8 mouse cellular contexts compared by ENCODE assay signal in the genomic region with DNA sequence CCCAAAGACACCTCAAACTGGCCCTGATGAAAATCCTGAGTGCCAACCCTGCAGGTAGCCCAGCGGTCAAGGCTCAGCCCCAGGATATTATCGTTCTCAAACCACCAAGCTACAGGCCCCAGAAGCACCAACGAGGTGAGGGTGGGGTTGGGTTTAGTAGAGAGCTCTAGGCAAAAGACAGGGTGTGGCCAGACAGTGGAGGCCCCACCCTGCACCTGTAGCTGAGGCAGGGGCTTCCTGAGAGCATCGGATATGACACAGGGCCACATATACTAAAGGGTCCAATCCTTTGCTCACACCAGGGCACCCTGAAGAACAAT. TPM values are rescaled to one million over a fixed set of nuclear protein-coding genes. Genes with fewer than 3 reads are reported as not detected.
A peak's percentile ranks its signal among the peaks of the same experiment; 100 is the strongest.
DNase-seq lines count a peak whose midpoint lies in the region; ATAC-seq and TF ChIP-seq lines count a peak whose summit lies in the region.

No protein-coding gene starts in this region.

- no peak for DNase-seq in heart, adult 18-20 months
- no peak for DNase-seq in ES-E14 (ENCODE audit: low read depth, low spot score)
- DNase-seq in midbrain, embryonic 11.5 days (ENCODE audit: low spot score, missing footprints), result peak; percentile 81
- DNase-seq in left cerebral cortex, postnatal 36 days (ENCODE audit: low spot score in 2 of 2), result no peak
- DNase-seq in cerebellum, postnatal 4 days (ENCODE audit: low spot score in 2 of 2), result no peak
- no peak for DNase-seq in left cerebral cortex, postnatal 10 days (ENCODE audit: extremely low spot score in 1 of 2, low spot score in 2 of 2)

- peaks cover 36% of the 10 kb centered on the region for H3K36me3 ChIP-seq in heart, embryonic 12.5 days
- H3K36me3 ChIP-seq in ES-E14 (ENCODE audit: control insufficient read depth, insufficient read depth, low read length, poor library complexity, severe bottlenecking), result peaks cover 5% of the 10 kb centered on the region; the same call in 1 of the 2 replicates
- peaks cover 8% of the 10 kb centered on the region; the same call in 1 of the 2 replicates for H3K36me3 ChIP-seq in hindbrain, embryonic 13.5 days
- H3K36me3 ChIP-seq in midbrain, embryonic 11.5 days (ENCODE audit: control insufficient read depth, insufficient read depth, low read length), result no peaks in the 10 kb centered on the region; the same call in none of the 2 replicates

- no peaks in the 10 kb centered on the region for H3K27me3 ChIP-seq in heart, embryonic 12.5 days (replicated peaks)
- no peaks in the 10 kb centered on the region for H3K27me3 ChIP-seq in hindbrain, embryonic 13.5 days
- H3K27me3 ChIP-seq in midbrain, embryonic 11.5 days (ENCODE audit: control insufficient read depth, insufficient read depth, low read length), result no peaks in the 10 kb centered on the region

- in situ Hi-C loops in ES-E14 (cut with MboI; ENCODE audit: low sequenced_read_pairs in 2 of 2, unreplicated experiment in 2 of 2), result no loop called here

- ATAC-seq in heart, embryonic 12.5 days (ENCODE audit: insufficient number of reproducible peaks, low FRiP score), result no peak
- ATAC-seq in hindbrain, embryonic 13.5 days (ENCODE audit: low FRiP score), result no peak
- ATAC-seq in midbrain, embryonic 11.5 days (ENCODE audit: low FRiP score), result no peak

- peaks cover 87% of the 10 kb centered on the region for H3K4me1 ChIP-seq in heart, embryonic 12.5 days (replicated peaks)
- H3K4me1 ChIP-seq in ES-E14 (ENCODE audit: control insufficient read depth in 2 of 2, insufficient read depth in 2 of 2, low read length in 2 of 2, poor library complexity in 1 of 2), result peaks cover 14 to 60% of the 10 kb centered on the region in 2 experiments; a peak in 3 of 4 replicates
- peaks cover 100% of the 10 kb centered on the region for H3K4me1 ChIP-seq in hindbrain, embryonic 13.5 days (replicated peaks)
- H3K4me1 ChIP-seq in midbrain, embryonic 11.5 days (ENCODE audit: control insufficient read depth, insufficient read depth, low read length), result peaks cover 78% of the 10 kb centered on the region

- H3K27ac ChIP-seq in heart, embryonic 12.5 days (ENCODE audit: poor library complexity, severe bottlenecking), result peak overlapping the region; percentile 88
- H3K27ac ChIP-seq in ES-E14 (ENCODE audit: insufficient read depth, low read depth, low read length, poor library complexity, severe bottlenecking), result peak overlapping the region; percentile 69; the same call in 1 of the 2 replicates
- H3K27ac ChIP-seq in hindbrain, embryonic 13.5 days, result peak overlapping the region; percentile 97
- H3K27ac ChIP-seq in midbrain, embryonic 11.5 days (ENCODE audit: low read depth, low read length), result peak overlapping the region; percentile 100

- WGBS in heart, embryonic 12.5 days, result 44% methylated on average over 4 of the region's 4 CpGs
- 26% methylated on average over 4 of the region's 4 CpGs for WGBS in hindbrain, embryonic 13.5 days
- 27% methylated on average over 4 of the region's 4 CpGs for WGBS in midbrain, embryonic 11.5 days

- H3K4me2 ChIP-seq in heart, embryonic 12.5 days, result peak overlapping the region; percentile 47
- peak overlapping the region; percentile 95 for H3K4me2 ChIP-seq in hindbrain, embryonic 13.5 days
- H3K4me2 ChIP-seq in midbrain, embryonic 11.5 days, result peak overlapping the region; percentile 97

- no peak overlapping the region for H3K4me3 ChIP-seq in heart, embryonic 12.5 days
- peak overlapping the region; percentile 21 to 31; a peak in 3 of 4 replicates for H3K4me3 ChIP-seq in ES-E14 (ENCODE audit: insufficient read depth in 1 of 2, low read depth in 1 of 2, low read length in 2 of 2, poor library complexity in 1 of 2, severe bottlenecking in 1 of 2)
- H3K4me3 ChIP-seq in hindbrain, embryonic 13.5 days, result no peak overlapping the region
- peak overlapping the region; percentile 28; the same call in 1 of the 2 replicates for H3K4me3 ChIP-seq in midbrain, embryonic 11.5 days (ENCODE audit: low read depth, low read length)

- intact Hi-C loops in left cerebral cortex, postnatal 36 days (cut with DNase I), result no loop called here
- intact Hi-C loops in left cerebral cortex, postnatal 10 days (cut with DNase I), result no loop called here

- H3K9ac ChIP-seq in heart, embryonic 12.5 days, result peak overlapping the region; percentile 68
- H3K9ac ChIP-seq in ES-E14 (ENCODE audit: insufficient read depth, low read depth, low read length, poor library complexity, severe bottlenecking), result no peak overlapping the region
- H3K9ac ChIP-seq in hindbrain, embryonic 13.5 days, result peak overlapping the region; percentile 94
- H3K9ac ChIP-seq in midbrain, embryonic 11.5 days (ENCODE audit: low read length), result peak overlapping the region; percentile 85

- no peaks in the 10 kb centered on the region for H3K9me3 ChIP-seq in heart, embryonic 12.5 days (replicated peaks)
- no peaks in the 10 kb centered on the region for H3K9me3 ChIP-seq in ES-E14 (ENCODE audit: control insufficient read depth, insufficient read depth, low read depth, low read length)
- no peaks in the 10 kb centered on the region for H3K9me3 ChIP-seq in hindbrain, embryonic 13.5 days
- H3K9me3 ChIP-seq in midbrain, embryonic 11.5 days (ENCODE audit: control insufficient read depth, low read length), result no peaks in the 10 kb centered on the region

TF ChIP-seq in ES-E14, 5 proteins besides CTCF, POLR2A, EP300 and RAD21:
- no peak for TF ChIP-seq HCFC1 (IDR thresholded peaks at IDR 0.05; ENCODE audit: borderline replicate concordance, insufficient read depth, low read length)
- no peak for TF ChIP-seq MAFK (IDR thresholded peaks at IDR 0.05; ENCODE audit: insufficient read depth, low read depth, low read length)
- no peak for TF ChIP-seq ZC3H11A (IDR thresholded peaks at IDR 0.05; ENCODE audit: borderline replicate concordance, low read depth, low read length)
- TF ChIP-seq ZNF384 (IDR thresholded peaks at IDR 0.05; ENCODE audit: low read depth, low read length), result no peak

RNA-seq across cellular contexts. Expression of a gene that starts 5.8 kb away (rescaled TPM):
- 404 and 442 TPM in 2 replicates for polyA plus RNA-seq in heart, embryonic 12.5 days (2016; fragmentation: Nextera tagmentation; extraction: Ambion mirVana)
- 100 to 1,000 TPM; 241 to 253 TPM for total RNA-seq in heart, adult 18-20 months (2021)
- total RNA-seq in ES-E14 (2012; rRNA removed), result 178 and 232 TPM in 2 replicates
- 335 and 338 TPM in 2 replicates for polyA plus RNA-seq in hindbrain, embryonic 13.5 days (2015; fragmentation: Nextera tagmentation; extraction: Ambion mirVana)
- 578 and 581 TPM in 2 replicates for polyA plus RNA-seq in midbrain, embryonic 11.5 days (2014; fragmentation: Nextera tagmentation; extraction: Ambion mirVana)
- 100 to 1,000 TPM; 215 to 221 TPM for total RNA-seq in left cerebral cortex, postnatal 36 days (2021)
- total RNA-seq in left cerebral cortex, postnatal 10 days (2021), result 100 to 1,000 TPM; 229 to 244 TPM

RNA-seq across cellular contexts. Expression of a gene that starts 20.3 kb away (rescaled TPM):
- 10.7 and 11.2 TPM in 2 replicates for polyA plus RNA-seq in heart, embryonic 12.5 days (2016; fragmentation: Nextera tagmentation; extraction: Ambion mirVana)
- 10 to 100 TPM; 20.4 to 22.9 TPM for total RNA-seq in heart, adult 18-20 months (2021)
- 7.4 and 7.6 TPM in 2 replicates for total RNA-seq in ES-E14 (2012; rRNA removed)
- 3.4 and 4.2 TPM in 2 replicates for polyA plus RNA-seq in hindbrain, embryonic 13.5 days (2015; fragmentation: Nextera tagmentation; extraction: Ambion mirVana)
- 1.3 and 2.1 TPM in 2 replicates for polyA plus RNA-seq in midbrain, embryonic 11.5 days (2014; fragmentation: Nextera tagmentation; extraction: Ambion mirVana)
- 1 to 10 TPM; 2.6 to 3.1 TPM for total RNA-seq in left cerebral cortex, postnatal 36 days (2021)
- total RNA-seq in left cerebral cortex, postnatal 10 days (2021), result 1 to 10 TPM; 2.7 to 2.9 TPM

RNA-seq across cellular contexts. Expression of a gene that starts 40.0 kb away (rescaled TPM):
- polyA plus RNA-seq in heart, embryonic 12.5 days (2016; fragmentation: Nextera tagmentation; extraction: Ambion mirVana), result 2.9 and 3.2 TPM in 2 replicates
- total RNA-seq in heart, adult 18-20 months (2021), result 10 to 100 TPM; 48.3 to 61.0 TPM
- 2.9 and 8.9 TPM in 2 replicates for total RNA-seq in ES-E14 (2012; rRNA removed)
- polyA plus RNA-seq in hindbrain, embryonic 13.5 days (2015; fragmentation: Nextera tagmentation; extraction: Ambion mirVana), result 25.3 and 26.2 TPM in 2 replicates
- 11.2 and 11.7 TPM in 2 replicates for polyA plus RNA-seq in midbrain, embryonic 11.5 days (2014; fragmentation: Nextera tagmentation; extraction: Ambion mirVana)
- total RNA-seq in left cerebral cortex, postnatal 36 days (2021), result 10 to 100 TPM; 66.3 to 66.8 TPM
- 10 to 100 TPM; 84.1 to 90.3 TPM for total RNA-seq in left cerebral cortex, postnatal 10 days (2021)

RNA-seq across cellular contexts. Expression of a gene that starts 41.9 kb away (rescaled TPM):
- 34.0 and 35.5 TPM in 2 replicates for polyA plus RNA-seq in heart, embryonic 12.5 days (2016; fragmentation: Nextera tagmentation; extraction: Ambion mirVana)
- total RNA-seq in heart, adult 18-20 months (2021), result 10 to 100 TPM; 48.5 to 48.8 TPM
- 66.6 and 82.7 TPM in 2 replicates for total RNA-seq in ES-E14 (2012; rRNA removed)
- polyA plus RNA-seq in hindbrain, embryonic 13.5 days (2015; fragmentation: Nextera tagmentation; extraction: Ambion mirVana), result 11.8 and 14.1 TPM in 2 replicates
- polyA plus RNA-seq in midbrain, embryonic 11.5 days (2014; fragmentation: Nextera tagmentation; extraction: Ambion mirVana), result 24.2 and 28.2 TPM in 2 replicates
- total RNA-seq in left cerebral cortex, postnatal 36 days (2021), result 10 to 100 TPM; 11.1 to 13.8 TPM
- total RNA-seq in left cerebral cortex, postnatal 10 days (2021), result 10 to 100 TPM; 10.1 to 12.5 TPM

RNA-seq across cellular contexts. Expression of a gene that starts 48.8 kb away (rescaled TPM):
- polyA plus RNA-seq in heart, embryonic 12.5 days (2016; fragmentation: Nextera tagmentation; extraction: Ambion mirVana), result 0.49 and 0.64 TPM in 2 replicates
- total RNA-seq in heart, adult 18-20 months (2021), result under 1 TPM; 0.28 to 0.37 TPM
- 0.54 and 1.2 TPM in 2 replicates for total RNA-seq in ES-E14 (2012; rRNA removed)
- polyA plus RNA-seq in hindbrain, embryonic 13.5 days (2015; fragmentation: Nextera tagmentation; extraction: Ambion mirVana), result 1.3 and 1.6 TPM in 2 replicates
- polyA plus RNA-seq in midbrain, embryonic 11.5 days (2014; fragmentation: Nextera tagmentation; extraction: Ambion mirVana), result 0.33 and 0.47 TPM in 2 replicates
- total RNA-seq in left cerebral cortex, postnatal 36 days (2021), result 1 to 10 TPM in 1 of 2 experiments, under 1 TPM in 1; 0.79 to 1.9 TPM
- 1 to 10 TPM in 1 of 2 experiments, under 1 TPM in 1; 0.99 to 1.4 TPM for total RNA-seq in left cerebral cortex, postnatal 10 days (2021)

Comparison
In these comparisons a context has a peak if more than half of its experiments do, and no peak if none do; other contexts are left out.
1. H3K4me2 ChIP-seq: peak in every context shown above with its lines; median percentile 97 in midbrain, embryonic 11.5 days; 95 in hindbrain, embryonic 13.5 days; 47 in heart, embryonic 12.5 days.
2. H3K4me3 ChIP-seq: peak in ES-E14 (2 of 2) and midbrain, embryonic 11.5 days (single experiment); none in heart, embryonic 12.5 days (single experiment) and hindbrain, embryonic 13.5 days (single experiment).
3. Peak in every context shown above with its lines, with median percentiles within 50 percentile points of each other: H3K27ac ChIP-seq.